Mouse (Mus musculus): ENCODE data around the gene Zg16. TPM values are rescaled to one million over a fixed set of nuclear protein-coding genes. Genes with fewer than 3 reads are reported as not detected.

The Zg16 gene
- polyA plus RNA-seq, 1 experiment = not detected

GRCm38 (mm10) chr7:127007313-127008024, 79.7 kb downstream of the Zg16 start:
- H3K27ac ChIP-seq (ENCODE audit: control insufficient read depth, insufficient read depth, low read depth, low read length, poor library complexity) = no peak overlapping the region

GRCm38 (mm10) chr7:127004122-127004875, 82.8 kb downstream of the Zg16 start:
- peaks cover 6% of the 10 kb centered on the region for H3K4me1 ChIP-seq (ENCODE audit: control insufficient read depth, insufficient read depth, low read length)
- 81% methylated on average over 4 of the region's 4 CpGs for WGBS
- TF ChIP-seq CTCF (IDR thresholded peaks at IDR 0.05; ENCODE audit: control insufficient read depth, insufficient read depth, low read length) (no peak), POLR2A (IDR thresholded peaks at IDR 0.05; ENCODE audit: borderline replicate concordance, control insufficient read depth, low read depth, low read length) (no peak)

More at GRCm38 (mm10) chr7:127007313-127008024, 79.7 kb downstream of the Zg16 start:
- no peak for TF ChIP-seq CTCF (IDR thresholded peaks at IDR 0.05; ENCODE audit: control insufficient read depth, insufficient read depth, low read length)
- no peak for TF ChIP-seq POLR2A (IDR thresholded peaks at IDR 0.05; ENCODE audit: borderline replicate concordance, control insufficient read depth, low read depth, low read length)
- Histone ChIP-seq H3K4me3 (replicated peaks; ENCODE audit: control insufficient read depth, low read depth, low read length) (no peak overlapping the region), H3K4me1 (ENCODE audit: control insufficient read depth, insufficient read depth, low read length) (peaks cover 6% of the 10 kb centered on the region)
- 80% methylated on average over 6 of the region's 6 CpGs for WGBS

GRCm38 (mm10) chr7:127003620-127004019, 83.5 kb downstream of the Zg16 start:
- 86% methylated on average over 5 of the region's 5 CpGs for WGBS
- Histone ChIP-seq H3K4me1 (ENCODE audit: control insufficient read depth, insufficient read depth, low read length) (peaks cover 6% of the 10 kb centered on the region), H3K27ac (ENCODE audit: control insufficient read depth, insufficient read depth, low read depth, low read length, poor library complexity) (no peak overlapping the region), H3K4me3 (replicated peaks; ENCODE audit: control insufficient read depth, low read depth, low read length) (no peak overlapping the region)
- TF ChIP-seq POLR2A (IDR thresholded peaks at IDR 0.05; ENCODE audit: borderline replicate concordance, control insufficient read depth, low read depth, low read length) (no peak), CTCF (IDR thresholded peaks at IDR 0.05; ENCODE audit: control insufficient read depth, insufficient read depth, low read length) (no peak)

More at GRCm38 (mm10) chr7:127004122-127004875, 82.8 kb downstream of the Zg16 start:
- Histone ChIP-seq H3K4me3 (replicated peaks; ENCODE audit: control insufficient read depth, low read depth, low read length) (no peak overlapping the region), H3K27ac (ENCODE audit: control insufficient read depth, insufficient read depth, low read depth, low read length, poor library complexity) (no peak overlapping the region)

Other genes with a start within 250 kb of the Zg16 start
- not detected in 2 replicates for gene Doc2a, start 239.9 kb downstream of the Zg16 start, polyA plus RNA-seq (2011; ENCODE audit: insufficient read depth, insufficient read length, low replicate concordance, missing spikeins)
- gene Hirip3, start 225.4 kb downstream of the Zg16 start, polyA plus RNA-seq (2011; ENCODE audit: insufficient read depth, insufficient read length, low replicate concordance, missing spikeins) = 77.2 and 107 TPM in 2 replicates
- gene Ino80e, start 225.0 kb downstream of the Zg16 start, polyA plus RNA-seq (2011; ENCODE audit: insufficient read depth, insufficient read length, low replicate concordance, missing spikeins) = 38.1 and 59.7 TPM in 2 replicates
- gene Taok2, start 202.6 kb downstream of the Zg16 start, polyA plus RNA-seq (2011; ENCODE audit: insufficient read depth, insufficient read length, low replicate concordance, missing spikeins) = 113 and 149 TPM in 2 replicates
- 39.9 and 76.2 TPM in 2 replicates for gene Tmem219, start 164.4 kb downstream of the Zg16 start, polyA plus RNA-seq (2011; ENCODE audit: insufficient read depth, insufficient read length, low replicate concordance, missing spikeins)
- 4.0 and 17.3 TPM in 2 replicates for gene Kctd13, start 158.4 kb downstream of the Zg16 start, polyA plus RNA-seq (2011; ENCODE audit: insufficient read depth, insufficient read length, low replicate concordance, missing spikeins)
- not detected in 2 replicates for gene Asphd1, start 137.7 kb downstream of the Zg16 start, polyA plus RNA-seq (2011; ENCODE audit: insufficient read depth, insufficient read length, low replicate concordance, missing spikeins)
- gene Sez6l2, start 136.8 kb downstream of the Zg16 start, polyA plus RNA-seq (2011; ENCODE audit: insufficient read depth, insufficient read length, low replicate concordance, missing spikeins) = 0.83 and 3.5 TPM in 2 replicates
- 51.4 and 89.1 TPM in 2 replicates for gene Cdipt, start 111.4 kb downstream of the Zg16 start, polyA plus RNA-seq (2011; ENCODE audit: insufficient read depth, insufficient read length, low replicate concordance, missing spikeins)
- gene Cdiptos, start 111.2 kb downstream of the Zg16 start, polyA plus RNA-seq (2011; ENCODE audit: insufficient read depth, insufficient read length, low replicate concordance, missing spikeins) = 2.3 and 2.4 TPM in 2 replicates
- 6.3 and 15.1 TPM in 2 replicates for gene Mvp, start 72.7 kb downstream of the Zg16 start, polyA plus RNA-seq (2011; ENCODE audit: insufficient read depth, insufficient read length, low replicate concordance, missing spikeins)
- gene Pagr1b, start 70.8 kb downstream of the Zg16 start, polyA plus RNA-seq (2011; ENCODE audit: insufficient read depth, insufficient read length, low replicate concordance, missing spikeins) = not detected in 2 replicates
- gene Pagr1a, start 70.0 kb downstream of the Zg16 start, polyA plus RNA-seq (2011; ENCODE audit: insufficient read depth, insufficient read length, low replicate concordance, missing spikeins) = 20.4 TPM in 1 of 2 replicates, not detected in the other
- gene Gm42742, start 66.2 kb downstream of the Zg16 start, polyA plus RNA-seq (2011; ENCODE audit: insufficient read depth, insufficient read length, low replicate concordance, missing spikeins) = 11.2 and 52.5 TPM in 2 replicates
- gene Prrt2, start 66.1 kb downstream of the Zg16 start, polyA plus RNA-seq (2011; ENCODE audit: insufficient read depth, insufficient read length, low replicate concordance, missing spikeins) = 5.3 TPM in 1 of 2 replicates, not detected in the other
- gene Maz, start 60.3 kb downstream of the Zg16 start, polyA plus RNA-seq (2011; ENCODE audit: insufficient read depth, insufficient read length, low replicate concordance, missing spikeins) = 153 and 314 TPM in 2 replicates
- gene Kif22, start 44.9 kb downstream of the Zg16 start, polyA plus RNA-seq (2011; ENCODE audit: insufficient read depth, insufficient read length, low replicate concordance, missing spikeins) = 114 and 164 TPM in 2 replicates
- gene AI467606, start 4.0 kb upstream of the Zg16 start, polyA plus RNA-seq (2011; ENCODE audit: insufficient read depth, insufficient read length, low replicate concordance, missing spikeins) = 13.6 and 36.8 TPM in 2 replicates
- gene Qprt, start 34.9 kb upstream of the Zg16 start, polyA plus RNA-seq (2011; ENCODE audit: insufficient read depth, insufficient read length, low replicate concordance, missing spikeins) = 1.4 and 10.6 TPM in 2 replicates
- 29.7 and 49.2 TPM in 2 replicates for gene Spn, start 50.5 kb upstream of the Zg16 start, polyA plus RNA-seq (2011; ENCODE audit: insufficient read depth, insufficient read length, low replicate concordance, missing spikeins)
- gene Cd2bp2, start 108.7 kb upstream of the Zg16 start, polyA plus RNA-seq (2011; ENCODE audit: insufficient read depth, insufficient read length, low replicate concordance, missing spikeins) = 46.6 and 64.1 TPM in 2 replicates
- gene Tbc1d10b, start 121.1 kb upstream of the Zg16 start, polyA plus RNA-seq (2011; ENCODE audit: insufficient read depth, insufficient read length, low replicate concordance, missing spikeins) = 53.6 and 84.9 TPM in 2 replicates
- 32.2 and 126 TPM in 2 replicates for gene Mylpf, start 121.6 kb upstream of the Zg16 start, polyA plus RNA-seq (2011; ENCODE audit: insufficient read depth, insufficient read length, low replicate concordance, missing spikeins)
- gene Zfp553, start 145.7 kb upstream of the Zg16 start, polyA plus RNA-seq (2011; ENCODE audit: insufficient read depth, insufficient read length, low replicate concordance, missing spikeins) = 2.6 and 6.6 TPM in 2 replicates
- 76.8 and 153 TPM in 2 replicates for gene Sept1, start 145.8 kb upstream of the Zg16 start, polyA plus RNA-seq (2011; ENCODE audit: insufficient read depth, insufficient read length, low replicate concordance, missing spikeins)
- gene Zfp771, start 156.9 kb upstream of the Zg16 start, polyA plus RNA-seq (2011; ENCODE audit: insufficient read depth, insufficient read length, low replicate concordance, missing spikeins) = 10.6 and 13.1 TPM in 2 replicates
- gene Dctpp1, start 173.4 kb upstream of the Zg16 start, polyA plus RNA-seq (2011; ENCODE audit: insufficient read depth, insufficient read length, low replicate concordance, missing spikeins) = 23.2 and 50.6 TPM in 2 replicates
- 28.4 and 64.7 TPM in 2 replicates for gene Sephs2, start 186.7 kb upstream of the Zg16 start, polyA plus RNA-seq (2011; ENCODE audit: insufficient read depth, insufficient read length, low replicate concordance, missing spikeins)
- 11.9 and 51.9 TPM in 2 replicates for gene Itgal, start 208.9 kb upstream of the Zg16 start, polyA plus RNA-seq (2011; ENCODE audit: insufficient read depth, insufficient read length, low replicate concordance, missing spikeins)

Data from bone marrow, adult 2 months (tissue).